Mouse (Mus musculus) myocyte (in vitro differentiated cells): ENCODE results near the gene Espn.

Experiments used
- CEBPB ChIP-seq: IDR thresholded peaks from 2 replicates; pipeline ENCODE4 v1.6.1; 2011; ENCODE audit warnings: mild to moderate bottlenecking, moderate library complexity; ENCODE audit not compliant: poor library complexity, insufficient read depth, severe bottlenecking
- E2F4 ChIP-seq: IDR thresholded peaks from one replicate; pipeline ENCODE4 v1.6.1; 2011; ENCODE audit warnings: mild to moderate bottlenecking, control low read depth, moderate library complexity; ENCODE audit not compliant: insufficient read depth
- MAX ChIP-seq: IDR thresholded peaks from one replicate; pipeline ENCODE4 v1.6.1; 2011; ENCODE audit warnings: low read depth, mild to moderate bottlenecking, control low read depth
- MYOD1 ChIP-seq, 3 experiments: IDR thresholded peaks; one replicate each; pipeline ENCODE4 v1.6.1; 2011; ENCODE audit warnings: control low read depth in 2 of 3, low read depth in 2 of 3, mild to moderate bottlenecking in 2 of 3, moderate library complexity in 1 of 3; ENCODE audit not compliant: insufficient read length in 2 of 3, control insufficient read depth in 1 of 3
- MYOG ChIP-seq, 3 experiments: IDR thresholded peaks; one replicate each; pipeline ENCODE4 v1.6.1; 2011; ENCODE audit warnings: control low read depth in 2 of 3, low read depth in 2 of 3, mild to moderate bottlenecking in 2 of 3; ENCODE audit not compliant: insufficient read length in 2 of 3, control insufficient read depth in 1 of 3, insufficient read depth in 1 of 3
- POLR2A ChIP-seq: IDR thresholded peaks from one replicate; pipeline ENCODE4 v1.6.1; 2011; ENCODE audit warnings: low read depth, mild to moderate bottlenecking, control low read depth, moderate library complexity; ENCODE audit not compliant: insufficient read length
- POLR2AphosphoS2 ChIP-seq: IDR thresholded peaks from one replicate; pipeline ENCODE4 v1.6.1; 2011; ENCODE audit warnings: low read depth, control low read depth; ENCODE audit not compliant: insufficient read length
- REST ChIP-seq: IDR thresholded peaks from one replicate; pipeline ENCODE4 v1.6.1; 2011; ENCODE audit warnings: mild to moderate bottlenecking, control low read depth, moderate library complexity; ENCODE audit not compliant: insufficient read depth, insufficient read length
- SRF ChIP-seq: IDR thresholded peaks from one replicate; pipeline ENCODE4 v1.6.1; 2011; ENCODE audit warnings: low read depth; ENCODE audit not compliant: control insufficient read depth, insufficient read length
- TCF12 ChIP-seq: IDR thresholded peaks from one replicate; pipeline ENCODE4 v1.6.1; 2011; ENCODE audit warnings: mild to moderate bottlenecking, control low read depth; ENCODE audit not compliant: poor library complexity, insufficient read depth, severe bottlenecking
- TCF3 ChIP-seq: IDR thresholded peaks from one replicate; pipeline ENCODE4 v1.6.1; 2011; ENCODE audit warnings: low read depth, control low read depth; ENCODE audit not compliant: insufficient read length
- USF1 ChIP-seq: IDR thresholded peaks from one replicate; pipeline ENCODE4 v1.6.1; 2011; ENCODE audit warnings: low read depth, mild to moderate bottlenecking, control low read depth, moderate library complexity

GRCm38 (mm10) chr4:152196276-152196675 lies 44.1 kb upstream of the Espn start:
- TF ChIP-seq POLR2A (no peak), USF1 (no peak), CEBPB (no peak), POLR2AphosphoS2 (no peak), TCF12 (no peak), MAX (no peak), E2F4 (no peak), MYOG (IDR thresholded peaks at IDR 0.05; ENCODE audit: control insufficient read depth in 1 of 3, insufficient read depth in 1 of 3, insufficient read length in 2 of 3, low read depth in 2 of 3) (no peak), SRF (no peak), TCF3 (no peak), MYOD1 (IDR thresholded peaks at IDR 0.05; ENCODE audit: control insufficient read depth in 1 of 3, insufficient read length in 2 of 3, low read depth in 2 of 3) (no peak), REST (no peak)
